Mouse (Mus musculus) CH12.LX (cell line): ENCODE results near the gene Fhit.

Source experiments
- BHLHE40 ChIP-seq: IDR thresholded peaks from 2 replicates; pipeline ENCODE4 v1.6.1; 2011; ENCODE audit warnings: mild to moderate bottlenecking, low read depth, low read length, improper control_type of control experiment
- CTCF ChIP-seq, 2 experiments: IDR thresholded peaks in 1 of 2; conservative IDR thresholded peaks in 1 of 2; 2 replicates each; pipeline ENCODE4 v1.5.1; 2011 to 2012; ENCODE audit warnings: low read depth in 2 of 2, low read length in 2 of 2, improper control_type of control experiment in 1 of 2, inconsistent platforms in 1 of 2, mild to moderate bottlenecking in 1 of 2, moderate library complexity in 1 of 2
- EP300 ChIP-seq: IDR thresholded peaks from 2 replicates; pipeline ENCODE4 v1.6.1; 2011; ENCODE audit warnings: low read length, improper control_type of control experiment
- ETS1 ChIP-seq: conservative IDR thresholded peaks from 2 replicates; pipeline ENCODE4 v1.6.1; 2012; ENCODE audit warnings: low read depth, mild to moderate bottlenecking, inconsistent platforms, low read length, improper control_type of control experiment, moderate library complexity
- IRF4 ChIP-seq: IDR thresholded peaks from 2 replicates; pipeline ENCODE4 v1.6.1; 2014; ENCODE audit warnings: low read depth, mild to moderate bottlenecking, inconsistent platforms, low read length, improper control_type of control experiment
- MAX ChIP-seq: IDR thresholded peaks from 2 replicates; pipeline ENCODE4 v1.6.1; 2011; ENCODE audit warnings: low read length, improper control_type of control experiment
- MXI1 ChIP-seq: IDR thresholded peaks from 2 replicates; pipeline ENCODE4 v1.6.1; 2011; ENCODE audit warnings: mild to moderate bottlenecking, low read depth, low read length, improper control_type of control experiment
- POLR2A ChIP-seq: IDR thresholded peaks from 2 replicates; pipeline ENCODE4 v1.6.1; 2011; ENCODE audit warnings: low read depth, mild to moderate bottlenecking, improper control_type of control experiment, low read length
- UBTF ChIP-seq: IDR thresholded peaks from 2 replicates; pipeline ENCODE4 v1.6.1; 2012; ENCODE audit warnings: low read depth, mild to moderate bottlenecking, inconsistent platforms, low read length, improper control_type of control experiment, moderate library complexity
- USF2 ChIP-seq: conservative IDR thresholded peaks from 2 replicates; pipeline ENCODE4 v1.6.1; 2011; ENCODE audit warnings: low read depth, low read length, improper control_type of control experiment

DNA sequence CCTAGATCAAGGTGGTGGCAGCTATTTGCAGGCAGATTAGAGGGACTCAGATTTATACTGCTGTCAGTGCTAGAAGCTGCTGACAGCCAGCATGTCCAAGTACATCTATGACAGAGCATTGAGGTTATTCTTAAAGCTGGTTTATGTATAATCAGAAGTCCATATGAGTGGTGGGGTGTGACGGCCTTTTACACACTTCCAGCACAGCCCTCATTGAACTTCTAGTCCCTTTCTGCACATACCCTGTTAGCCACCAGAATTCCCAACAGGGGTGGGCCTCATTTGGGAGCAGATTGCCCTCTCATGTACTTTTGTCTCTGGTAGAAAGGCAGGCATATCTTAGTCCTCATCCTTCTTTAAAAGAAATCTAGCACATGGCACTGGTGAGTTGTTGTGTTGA is 817.8 kb downstream of the Fhit start:
- TF ChIP-seq MAX, result no peak
- TF ChIP-seq BHLHE40, result no peak
- no peak for TF ChIP-seq ETS1
- no peak for TF ChIP-seq UBTF
- no peak for TF ChIP-seq USF2
- no peak for TF ChIP-seq EP300
- TF ChIP-seq CTCF (conservative IDR thresholded peaks at IDR 0.05 in 1 of 2, IDR thresholded peaks at IDR 0.05 in 1 of 2; ENCODE audit: low read depth in 2 of 2, low read length in 2 of 2), result no peak
- TF ChIP-seq MXI1, result no peak
- TF ChIP-seq POLR2A, result no peak
- no peak for TF ChIP-seq IRF4
